Mouse (Mus musculus) Patski (cell line): ENCODE data around the gene Swap70. TPM values are rescaled to one million over a fixed set of nuclear protein-coding genes. Genes with fewer than 3 reads are reported as not detected.
A peak's percentile ranks its signal among the peaks of the same experiment; 100 is the strongest.

ENCODE experiments used
- ATAC-seq: fragments of 100-300 bp; one replicate; pipeline ENCODE4 v1.8.0; 2021
- CTCF ChIA-PET: fragments of 350-600 bp; sonication (Branson Sonifier 250); formaldehyde crosslinking; loops from one replicate; lab custom pipeline; 2022; ENCODE audit warnings: inconsistent platforms; lab: Charles Lee
- POLR2A ChIA-PET: fragments of 350-600 bp; sonication (Branson Sonifier 250); formaldehyde crosslinking; loops from one replicate; lab custom pipeline; 2022; ENCODE audit warnings: antibody characterized with exemption, inconsistent platforms; lab: Charles Lee
- DNase-seq: peaks from one replicate; pipeline ENCODE4 v3.0.0-alpha.2; 2011; ENCODE audit warnings: low read depth, low spot score
- H3K27me3 ChIP-seq: fragments of 371-371 bp; one replicate; pipeline ENCODE4 v1.5.1; 2021
- CTCF ChIP-seq: fragments of 100-300 bp; IDR thresholded peaks from one replicate; pipeline ENCODE4 v1.5.1; 2021
- in situ Hi-C: fragments of 300-500 bp; cut with MboI; formaldehyde crosslinking; loops from 3 replicates; pipeline ENCODE4 v1.11.1; 2018; ENCODE audit warnings: low pct_unique_long_range_greater_than_20kb, mixed read lengths
- polyA plus RNA-seq: library from polyadenylated mRNA; unstranded; gene quantifications from one replicate; pipeline ENCODE4 v1.2.3, GENCODE M21; 2021

Gene Swap70
- polyA plus RNA-seq, 1 experiment from 2014 or later = 34.0 TPM

GRCm38 (mm10) chr7:110237451-110237836 lies 15.9 kb downstream of the Swap70 start:
- H3K27me3 ChIP-seq = no peaks in the 10 kb centered on the region
- CTCF ChIA-PET = interaction anchor here (1.0 to 1.6 kb wide), 4 partner anchors 12 to 73 kb away, joined by 4 to 6 read pairs (median 4); no protein-coding TSS in a partner anchor
- in situ Hi-C loops = no loop called here
- no peak for TF ChIP-seq CTCF
- ATAC-seq (peak; percentile 58), DNase-seq (no peak)
- POLR2A ChIA-PET = no interaction called here

GRCm38 (mm10) chr7:110237837-110238451 lies 16.4 kb downstream of the Swap70 start:
- no peak for TF ChIP-seq CTCF
- no peaks in the 10 kb centered on the region for H3K27me3 ChIP-seq
- ChIA-PET CTCF (interaction anchor here (1.1 to 1.6 kb wide), 3 partner anchors 12 to 73 kb away, joined by 4 to 6 read pairs (median 5); no protein-coding TSS in a partner anchor), POLR2A (interaction anchor here (1.1 kb wide), 1 partner anchor 8 kb away, joined by 3 read pairs; no protein-coding TSS in a partner anchor)
- peak; percentile 49 for ATAC-seq
- in situ Hi-C loops = no loop called here
- no peak for DNase-seq

GRCm38 (mm10) chr7:110239590-110239989 lies 18.1 kb downstream of the Swap70 start:
- in situ Hi-C loops = no loop called here
- ChIA-PET CTCF (no interaction called here), POLR2A (no interaction called here)
- ATAC-seq (no peak), DNase-seq (no peak)
- no peaks in the 10 kb centered on the region for H3K27me3 ChIP-seq
- TF ChIP-seq CTCF = no peak

GRCm38 (mm10) chr7:110241472-110242289 lies 20.2 kb downstream of the Swap70 start:
- no peak for DNase-seq
- ChIA-PET POLR2A (interaction anchor here (0.6 kb wide), 1 partner anchor 600 kb away, joined by 3 read pairs; no protein-coding TSS in a partner anchor), CTCF (interaction anchor here (1.2 kb wide), 1 partner anchor 14 kb away, joined by 3 read pairs; no protein-coding TSS in a partner anchor)
- no peak for ATAC-seq
- in situ Hi-C loops = no loop called here
- TF ChIP-seq CTCF = no peak
- H3K27me3 ChIP-seq = no peaks in the 10 kb centered on the region

- CTCF ChIA-PET = no interaction called here
- ATAC-seq (no peak), DNase-seq (no peak)
- H3K27me3 ChIP-seq = no peaks in the 10 kb centered on the region
- in situ Hi-C loops = no loop called here
- TF ChIP-seq CTCF = no peak
- POLR2A ChIA-PET = no interaction called here
These were observed 20.7 kb downstream of the Swap70 start for GRCm38 (mm10) chr7:110242290-110242581.

- TF ChIP-seq CTCF = no peak
- DNase-seq (peak; percentile 60), ATAC-seq (no peak)
- H3K27me3 ChIP-seq = no peaks in the 10 kb centered on the region
- POLR2A ChIA-PET = interaction anchor here (0.6 kb wide), 1 partner anchor 11 kb away, joined by 4 read pairs; no protein-coding TSS in a partner anchor
- CTCF ChIA-PET = no interaction called here
- in situ Hi-C loops = no loop called here
These were observed 23.6 kb downstream of the Swap70 start for GRCm38 (mm10) chr7:110245128-110245527.

GRCm38 (mm10) chr7:110246526-110246925 lies 25.0 kb downstream of the Swap70 start:
- no peak for TF ChIP-seq CTCF
- ChIA-PET POLR2A (interaction anchor here (1.1 kb wide), 1 partner anchor 19 kb away, joined by 3 read pairs; no protein-coding TSS in a partner anchor), CTCF (interaction anchor here (1.1 kb wide), 1 partner anchor 26 kb away, joined by 3 read pairs; no protein-coding TSS in a partner anchor)
- in situ Hi-C loops = no loop called here
- ATAC-seq (no peak), DNase-seq (no peak)
- H3K27me3 ChIP-seq = no peaks in the 10 kb centered on the region

- no peaks in the 10 kb centered on the region for H3K27me3 ChIP-seq
- TF ChIP-seq CTCF = no peak
- ATAC-seq (no peak), DNase-seq (no peak)
- in situ Hi-C loops = no loop called here
- ChIA-PET POLR2A (no interaction called here), CTCF (interaction anchor here (1.1 to 2.7 kb wide), 2 partner anchors 14 kb away, joined by 3 to 8 read pairs; no protein-coding TSS in a partner anchor)
These were observed 26.3 kb downstream of the Swap70 start for GRCm38 (mm10) chr7:110247801-110248200.

- ChIA-PET CTCF (interaction anchor here (2.7 kb wide), 1 partner anchor 13 kb away, joined by 8 read pairs; no protein-coding TSS in a partner anchor), POLR2A (no interaction called here)
- no peak for DNase-seq
- in situ Hi-C loops = no loop called here
- no peaks in the 10 kb centered on the region for H3K27me3 ChIP-seq
- ATAC-seq = no peak
- TF ChIP-seq CTCF = no peak
These were observed 27.2 kb downstream of the Swap70 start for GRCm38 (mm10) chr7:110248677-110249076.

- CTCF ChIA-PET = no interaction called here
- in situ Hi-C loops = loop anchor here (25.0 kb wide), 1 partner anchor 267 kb away; the partner anchor contains the start of gene Tmem41b
- POLR2A ChIA-PET = no interaction called here
- no peaks in the 10 kb centered on the region for H3K27me3 ChIP-seq
- TF ChIP-seq CTCF = no peak
- ATAC-seq (no peak), DNase-seq (no peak)
These were observed 32.4 kb downstream of the Swap70 start for GRCm38 (mm10) chr7:110253861-110254260.
